Mouse (Mus musculus) midbrain, embryonic 11.5 days (tissue): Measurements from ENCODE around the gene Dpf1. TPM values are rescaled to one million over a fixed set of nuclear protein-coding genes. Genes with fewer than 3 reads are reported as not detected.
A peak's percentile ranks its signal among the peaks of the same experiment; 100 is the strongest.

ENCODE experiments used
- ATAC-seq: fragments of 200-750 bp; cut with Nextera tagmentation; 2 replicates; pipeline ENCODE4 v1.8.0; 2017; ENCODE audit warnings: moderate TSS enrichment, moderate library complexity; ENCODE audit not compliant: low FRiP score
- DNase-seq: peaks from one replicate; pipeline ENCODE4 v3.0.0; 2015; ENCODE audit warnings: low spot score; ENCODE audit errors: missing footprints
- H3K27ac ChIP-seq: fragments of 300-500 bp; sonication (generic); 2 replicates; pipeline ENCODE4 v1.5.1; 2014; ENCODE audit warnings: low read depth, low read length
- H3K27me3 ChIP-seq: fragments of 300-500 bp; sonication (generic); 2 replicates; pipeline ENCODE4 v1.6.1; 2014; ENCODE audit warnings: mild to moderate bottlenecking, low read length, moderate library complexity, mixed read lengths; ENCODE audit not compliant: control insufficient read depth, insufficient read depth
- H3K36me3 ChIP-seq: fragments of 300-500 bp; sonication (generic); 2 replicates; pipeline ENCODE4 v1.6.1; 2014; ENCODE audit warnings: mild to moderate bottlenecking, low read length, moderate library complexity, mixed read lengths; ENCODE audit not compliant: control insufficient read depth, insufficient read depth
- H3K4me1 ChIP-seq: fragments of 300-500 bp; sonication (generic); 2 replicates; pipeline ENCODE4 v1.6.1; 2014; ENCODE audit warnings: low read length; ENCODE audit not compliant: control insufficient read depth, insufficient read depth
- H3K4me2 ChIP-seq: fragments of 300-500 bp; sonication (generic); 2 replicates; pipeline ENCODE4 v1.6.1; 2014; ENCODE audit warnings: mild to moderate bottlenecking, moderate library complexity
- H3K4me3 ChIP-seq: fragments of 300-500 bp; sonication (generic); 2 replicates; pipeline ENCODE4 v1.5.1; 2014; ENCODE audit warnings: low read depth, low read length
- H3K9ac ChIP-seq: fragments of 300-500 bp; sonication (generic); 2 replicates; pipeline ENCODE4 v1.6.1; 2014; ENCODE audit warnings: low read length
- H3K9me3 ChIP-seq: fragments of 300-500 bp; sonication (generic); 2 replicates; pipeline ENCODE4 v1.6.1; 2016; ENCODE audit warnings: low read length; ENCODE audit not compliant: control insufficient read depth
- WGBS: fragments of 180-500 bp; shearing (Covaris S2); extraction: QIAGEN DNeasy Blood & Tissue Kit; methylation state at CpG from one replicate; pipeline ENCODE4 v1.1.7; 2014; 5-methylcytosine and 5-hydroxymethylcytosine counted together
- polyA plus RNA-seq: library from polyadenylated mRNA; unstranded; fragments of >200 nt; fragmentation: Nextera tagmentation; extraction: Ambion mirVana; gene quantifications from 2 replicates; pipeline ENCODE4 v1.2.1, GENCODE M21; 2014

Dpf1 gene
- polyA plus RNA-seq, 1 experiment from 2014 or later, result 62.9 TPM

- peaks cover 51% of the 10 kb centered on the region for H3K4me1 ChIP-seq
Measured at GRCm38 (mm10) chr7:29306108-29306507, 2.4 kb downstream of the Dpf1 start.

DNA sequence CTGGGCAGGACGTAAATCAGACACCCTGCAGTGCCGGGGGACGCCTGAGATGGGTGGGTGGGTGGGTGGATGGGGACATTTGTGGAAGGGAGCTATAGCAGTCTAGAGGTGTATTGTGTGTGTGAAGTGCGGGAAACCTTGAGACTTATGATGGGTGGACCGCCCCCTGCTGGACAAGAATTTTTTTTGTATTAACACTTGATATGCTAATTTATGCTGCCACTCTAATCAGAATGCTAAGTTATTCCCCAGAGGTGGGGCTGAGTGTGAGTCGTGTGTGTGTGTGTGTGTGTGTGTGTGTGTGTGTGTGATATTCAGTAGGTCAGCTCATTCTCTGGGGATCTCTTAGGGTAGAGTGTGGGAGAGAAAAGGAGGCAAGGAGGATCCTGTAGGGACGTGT, 2.9 kb downstream of the Dpf1 start:
- 0 out of 2 replicates have a peak overlapping the region, but pooled peaks have one; percentile 9 for H3K4me3 ChIP-seq
- DNase-seq (peak; percentile 97), ATAC-seq (0 out of 2 replicates have a peak, but pooled peaks have one; percentile 6)
- WGBS, result 21% methylated on average over 7 of the region's 7 CpGs
- peaks cover 3% of the 10 kb centered on the region for H3K36me3 ChIP-seq
- no peak overlapping the region; the same call in 1 of the 2 replicates for H3K9ac ChIP-seq
- no peaks in the 10 kb centered on the region for H3K9me3 ChIP-seq
- peaks cover 51% of the 10 kb centered on the region for H3K4me1 ChIP-seq
- H3K27ac ChIP-seq, result no peak overlapping the region; the same call in 1 of the 2 replicates
- H3K27me3 ChIP-seq, result peaks cover 3% of the 10 kb centered on the region
- peak overlapping the region; percentile 73 for H3K4me2 ChIP-seq

More at GRCm38 (mm10) chr7:29306108-29306507, 2.4 kb downstream of the Dpf1 start:
- Histone ChIP-seq H3K27ac (peak overlapping the region; percentile 31), H3K4me2 (peak overlapping the region; percentile 73), H3K4me3 (peak overlapping the region; percentile 9; the same call in 1 of the 2 replicates), H3K9me3 (no peaks in the 10 kb centered on the region), H3K27me3 (peaks cover 3% of the 10 kb centered on the region), H3K9ac (peak overlapping the region; percentile 29), H3K36me3 (no peaks in the 10 kb centered on the region; the same call in 1 of the 2 replicates)
- no peak for ATAC-seq
- peak; percentile 90 for DNase-seq
- WGBS, result 22% methylated on average over 7 of the region's 7 CpGs

DNA sequence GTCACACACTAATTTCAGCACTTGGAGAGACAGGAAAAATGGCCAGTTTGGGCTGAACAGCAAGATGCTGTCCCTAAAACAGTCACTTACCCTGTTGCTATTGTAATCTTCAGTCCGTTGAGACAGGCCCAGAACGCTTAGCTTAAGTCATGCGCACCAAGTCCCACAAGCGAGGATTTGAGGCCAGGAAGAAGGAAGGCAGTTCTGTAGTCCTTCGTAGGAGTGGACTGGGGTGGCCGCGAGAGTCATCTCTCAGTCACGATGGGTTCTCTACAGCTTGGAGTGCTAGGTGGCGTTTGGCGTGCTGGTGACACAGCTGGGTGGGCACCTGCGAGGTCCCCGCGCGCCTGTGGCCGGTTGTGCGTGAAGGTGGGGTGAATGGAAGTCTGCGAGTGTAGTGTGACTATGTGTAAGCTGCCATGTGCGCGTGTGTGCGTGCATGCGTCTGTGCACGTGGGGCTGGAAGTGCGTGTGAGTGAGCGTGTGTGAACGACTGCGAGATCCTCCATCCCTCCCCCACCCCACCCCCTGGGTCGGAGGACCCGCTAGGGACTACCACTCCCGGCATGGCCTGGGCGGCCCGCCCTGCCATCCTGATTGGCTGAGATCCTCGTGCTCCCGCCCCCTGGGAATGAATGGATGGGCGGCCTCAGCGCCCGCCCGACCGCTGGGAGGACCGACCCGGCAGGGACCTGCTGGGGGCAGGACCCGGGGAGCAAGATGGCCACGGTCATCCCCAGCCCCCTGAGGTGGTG, 3.8 kb downstream of the Dpf1 start:
- ATAC-seq, result peak; percentile 80
- Histone ChIP-seq H3K27ac (no peak overlapping the region; the same call in 1 of the 2 replicates), H3K4me1 (peaks cover 51% of the 10 kb centered on the region), H3K4me3 (peak overlapping the region; percentile 75), H3K9ac (peak overlapping the region; percentile 70), H3K36me3 (peaks cover 5% of the 10 kb centered on the region), H3K9me3 (no peaks in the 10 kb centered on the region), H3K4me2 (peak overlapping the region; percentile 62), H3K27me3 (peaks cover 3% of the 10 kb centered on the region)
- WGBS, result under 1% methylated on average over 41 of the region's 42 CpGs
- DNase-seq, result peak; percentile 98

GRCm38 (mm10) chr7:29309221-29309721, 5.5 kb downstream of the Dpf1 start:
- Histone ChIP-seq H3K4me3 (peak overlapping the region; percentile 75), H3K27me3 (peaks cover 3% of the 10 kb centered on the region), H3K4me2 (peak overlapping the region; percentile 62), H3K9me3 (no peaks in the 10 kb centered on the region), H3K4me1 (peaks cover 64% of the 10 kb centered on the region), H3K27ac (peak overlapping the region; percentile 51; the same call in 1 of the 2 replicates), H3K36me3 (peaks cover 5% of the 10 kb centered on the region), H3K9ac (peak overlapping the region; percentile 73)
- ATAC-seq, result no peak
- DNase-seq, result peak; percentile 88
- WGBS, result under 1% methylated on average over 31 of the region's 36 CpGs

DNA sequence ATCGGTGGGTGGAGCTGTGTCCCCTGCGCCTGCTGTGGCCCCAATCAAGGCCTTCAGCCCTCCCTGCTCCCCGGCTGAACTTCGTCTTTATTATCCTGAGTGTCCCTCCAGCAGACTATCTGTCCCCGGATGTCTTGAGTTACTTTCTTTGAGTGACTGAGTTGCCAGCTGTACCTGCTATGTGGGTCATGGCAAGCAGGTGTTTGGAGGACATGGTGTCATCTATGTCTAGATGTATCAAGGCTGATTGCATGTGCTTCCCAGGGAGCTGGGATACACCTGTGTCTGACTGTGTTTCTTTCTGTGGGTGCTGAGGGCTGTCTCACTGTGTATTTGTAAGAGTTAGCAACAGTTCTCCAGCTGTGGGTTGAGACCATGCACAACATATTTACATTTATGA, 6.0 kb downstream of the Dpf1 start:
- H3K9ac ChIP-seq, result peak overlapping the region; percentile 73
- WGBS, result 12% methylated on average over 5 of the region's 5 CpGs
- no peak overlapping the region for H3K27ac ChIP-seq
- H3K4me3 ChIP-seq, result peak overlapping the region; percentile 75
- peaks cover 65% of the 10 kb centered on the region for H3K4me1 ChIP-seq
- peaks cover 3% of the 10 kb centered on the region for H3K27me3 ChIP-seq
- DNase-seq (no peak), ATAC-seq (no peak)
- H3K4me2 ChIP-seq, result peak overlapping the region; percentile 62
- H3K9me3 ChIP-seq, result no peaks in the 10 kb centered on the region
- peaks cover 5% of the 10 kb centered on the region for H3K36me3 ChIP-seq

DNA sequence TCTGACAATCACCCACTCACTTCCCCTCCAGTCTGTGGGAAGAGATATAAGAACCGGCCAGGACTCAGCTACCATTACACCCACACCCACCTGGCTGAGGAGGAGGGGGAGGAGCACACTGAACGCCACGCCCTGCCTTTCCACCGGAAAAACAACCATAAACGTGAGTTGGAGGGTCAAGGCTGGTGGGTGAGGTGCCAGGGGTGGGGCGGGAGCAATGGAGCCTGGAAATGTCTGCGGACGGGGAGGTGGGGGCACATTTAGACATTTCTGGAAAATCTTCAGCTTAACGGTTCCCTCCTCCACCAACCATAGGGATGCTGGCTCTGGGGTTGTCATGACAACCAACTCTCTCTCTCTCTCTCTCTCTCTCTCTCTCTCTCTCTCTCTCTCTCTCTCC, 9.3 kb downstream of the Dpf1 start:
- Histone ChIP-seq H3K9me3 (no peaks in the 10 kb centered on the region), H3K4me1 (peaks cover 73% of the 10 kb centered on the region), H3K27me3 (peaks cover 3% of the 10 kb centered on the region), H3K9ac (no peak overlapping the region), H3K4me2 (no peak overlapping the region; the same call in 1 of the 2 replicates), H3K36me3 (peaks cover 5% of the 10 kb centered on the region), H3K4me3 (no peak overlapping the region; the same call in 1 of the 2 replicates), H3K27ac (no peak overlapping the region)
- 35% methylated on average over 9 of the region's 9 CpGs for WGBS
- no peak for DNase-seq
- ATAC-seq, result no peak

DNA sequence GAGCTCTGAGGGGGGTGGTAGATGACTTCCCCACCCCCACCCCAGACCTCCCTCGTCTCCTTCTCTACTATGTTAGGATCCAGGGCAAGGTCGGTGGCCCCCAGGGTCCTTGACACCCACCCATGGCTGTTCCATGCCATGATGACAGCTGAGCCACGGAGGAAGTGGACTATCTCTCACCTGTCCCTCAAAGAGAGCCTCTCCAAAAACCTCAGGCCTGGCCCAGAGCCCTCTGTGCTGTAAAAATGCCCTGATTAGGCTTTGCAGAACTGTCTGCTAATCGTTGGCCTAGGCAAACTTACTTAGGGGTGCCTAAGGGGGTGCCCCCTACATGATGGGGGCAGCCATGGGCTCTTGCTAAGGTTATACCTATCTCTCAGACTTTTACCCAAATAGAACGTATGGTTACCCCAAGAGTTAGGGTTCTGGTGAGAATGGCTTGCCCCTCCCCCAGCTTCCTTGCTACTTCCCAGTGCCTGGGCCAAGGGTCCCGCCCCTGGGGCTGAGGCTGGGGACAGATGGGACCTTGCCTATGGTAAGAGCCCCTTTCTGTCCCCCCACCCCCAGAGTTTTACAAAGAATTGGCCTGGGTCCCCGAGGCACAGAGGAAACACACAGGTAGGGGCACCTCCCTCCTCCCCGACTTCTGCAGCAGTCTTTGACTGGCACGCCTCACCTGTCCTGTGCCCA, 10.0 kb downstream of the Dpf1 start:
- Histone ChIP-seq H3K9ac (no peak overlapping the region), H3K27ac (no peak overlapping the region), H3K27me3 (peaks cover 3% of the 10 kb centered on the region), H3K9me3 (no peaks in the 10 kb centered on the region), H3K4me1 (peaks cover 73% of the 10 kb centered on the region), H3K4me3 (no peak overlapping the region), H3K4me2 (no peak overlapping the region), H3K36me3 (peaks cover 5% of the 10 kb centered on the region)
- DNase-seq, result no peak
- WGBS, result 48% methylated on average over 9 of the region's 9 CpGs
- no peak for ATAC-seq

DNA sequence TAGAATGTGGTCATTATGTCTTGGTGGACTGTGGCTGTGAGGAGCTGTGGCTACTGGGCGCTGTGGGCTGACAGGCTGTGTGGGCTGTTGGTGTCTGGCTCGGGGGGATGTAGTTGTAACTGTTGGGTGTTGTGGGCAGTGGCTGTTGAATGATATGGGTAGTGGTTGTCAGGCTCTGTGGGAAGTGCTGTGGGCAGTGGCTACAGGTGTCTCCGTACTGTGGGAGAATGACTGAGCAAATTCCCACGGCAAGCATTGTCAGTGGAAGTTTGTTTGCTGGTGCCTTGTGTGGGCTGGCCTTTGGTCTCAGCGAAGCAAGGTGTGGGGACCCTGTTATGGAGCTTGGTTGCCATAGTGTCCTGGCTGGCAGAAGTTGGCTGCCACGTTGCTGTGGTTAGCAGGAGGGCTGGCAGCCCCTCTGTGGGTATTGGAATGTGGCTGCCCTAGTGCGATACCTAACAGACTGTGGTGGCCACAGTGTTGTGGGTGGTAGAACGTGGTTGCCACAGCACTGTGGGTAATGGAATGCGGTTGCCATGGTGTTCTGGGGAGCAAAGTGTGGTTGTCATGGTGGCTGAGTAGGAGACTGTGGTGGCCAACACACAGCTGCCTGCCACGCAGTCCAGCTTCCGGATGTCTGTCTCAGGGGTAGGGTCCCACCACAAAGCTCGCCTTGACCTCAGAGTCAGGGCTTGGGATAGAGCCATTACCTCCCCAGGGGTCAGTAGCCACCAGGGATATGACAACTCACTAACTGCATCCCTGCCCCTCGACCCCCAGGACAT, 11.3 kb downstream of the Dpf1 start:
- WGBS, result 50% methylated on average over 13 of the region's 13 CpGs
- Histone ChIP-seq H3K9me3 (no peaks in the 10 kb centered on the region), H3K27me3 (no peaks in the 10 kb centered on the region), H3K36me3 (peaks cover 5% of the 10 kb centered on the region), H3K4me2 (peak overlapping the region; percentile 9; the same call in 1 of the 2 replicates), H3K4me3 (no peak overlapping the region), H3K9ac (no peak overlapping the region), H3K27ac (no peak overlapping the region), H3K4me1 (peaks cover 72% of the 10 kb centered on the region)
- ATAC-seq, result peak; percentile 33
- peak; percentile 93 for DNase-seq
